Mouse (Mus musculus): ENCODE measurements around the gene Col4a2. TPM values are rescaled to one million over a fixed set of nuclear protein-coding genes. Genes with fewer than 3 reads are reported as not detected.
"Not testable (repeated sequence)": the region's sequence is repeated elsewhere in the genome, so short reads cannot be mapped to it uniquely, and the experiment has no call there.

Gene Col4a2
- total RNA-seq, 4 experiments from 2014 or later = 17.8 to 38.4 (median 26.0) TPM

- DNase-seq (ENCODE audit: low spot score in 2 of 2) = no peak
These were observed 167.0 kb downstream of the Col4a2 start for GRCm38 (mm10) chr8:11479591-11479990.

- no peak for DNase-seq (ENCODE audit: low spot score in 2 of 2)
These were observed 169.3 kb downstream of the Col4a2 start for GRCm38 (mm10) chr8:11481876-11482275.

- DNase-seq (ENCODE audit: low spot score in 2 of 2) = no peak
These were observed 169.9 kb downstream of the Col4a2 start for GRCm38 (mm10) chr8:11482537-11482936.

GRCm38 (mm10) chr8:11486142-11486541 lies 173.5 kb downstream of the Col4a2 start:
- peak; percentile 42 to 47 for DNase-seq (ENCODE audit: low spot score in 2 of 2)

GRCm38 (mm10) chr8:11487229-11487628 lies 174.6 kb downstream of the Col4a2 start:
- no peak for DNase-seq (ENCODE audit: low spot score in 2 of 2)

- not testable (repeated sequence) for DNase-seq (ENCODE audit: low spot score in 2 of 2)
These were observed 179.7 kb downstream of the Col4a2 start for GRCm38 (mm10) chr8:11492340-11492739.

GRCm38 (mm10) chr8:11497017-11497990 lies 184.7 kb downstream of the Col4a2 start, which contains the start of gene Naxd:
Gene Naxd (plus strand): TSS chr8:11497506.
- peak; percentile 80 to 88 for DNase-seq (ENCODE audit: low spot score in 2 of 2)

GRCm38 (mm10) chr8:11498281-11498680 lies 185.7 kb downstream of the Col4a2 start:
- DNase-seq (ENCODE audit: low spot score in 2 of 2) = no peak

Other genes with a start within 250 kb of the Col4a2 start
- 10 to 100 TPM; 27.4 to 61.7 (median 46.3) TPM for gene Col4a1, start within 50 bp of the Col4a2 start, total RNA-seq (2022)
- 1 to 10 TPM; 3.8 to 5.2 (median 4.3) TPM for gene Rab20, start 165.9 kb downstream of the Col4a2 start, total RNA-seq (2022)
- gene Naxd, start 184.7 kb downstream of the Col4a2 start, total RNA-seq (2022) = 10 to 100 TPM; 23.8 to 29.1 (median 26.4) TPM
- 10 to 100 TPM; 14.9 to 17.4 (median 17.0) TPM for gene Cars2, start 238.0 kb downstream of the Col4a2 start, total RNA-seq (2022)
- gene Ing1, start 242.8 kb downstream of the Col4a2 start, total RNA-seq (2022) = 10 to 100 TPM; 10.9 to 13.4 (median 12.5) TPM

Measured in gastrocnemius, adult 8-10 months (tissue).